Mouse (Mus musculus) ovary, postnatal 10 days (tissue): ENCODE results near the gene Acbd3.

Source experiments
- DNase-seq: peaks from one replicate; pipeline ENCODE4 v3.0.0; 2022; ENCODE audit warnings: low spot score

Acbd3 gene

DNA sequence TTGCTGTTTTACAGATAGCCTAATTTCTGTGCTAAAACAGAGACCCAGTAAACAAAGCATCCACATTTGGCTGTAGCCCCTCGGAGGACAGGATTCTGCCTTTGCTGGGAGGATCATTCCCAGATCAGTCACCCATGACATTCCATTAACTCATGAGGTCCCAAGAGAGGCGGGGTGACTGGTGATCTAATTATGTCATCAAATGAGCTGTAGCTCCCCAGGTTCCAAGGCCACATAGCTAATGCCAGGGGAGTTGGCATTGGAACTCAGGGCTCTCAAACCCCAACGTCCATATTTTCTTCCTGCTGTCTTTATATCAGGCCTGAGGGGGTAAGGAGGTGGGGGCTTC lies 57.7 kb downstream of the Acbd3 start:
- DNase-seq, result no peak

DNA sequence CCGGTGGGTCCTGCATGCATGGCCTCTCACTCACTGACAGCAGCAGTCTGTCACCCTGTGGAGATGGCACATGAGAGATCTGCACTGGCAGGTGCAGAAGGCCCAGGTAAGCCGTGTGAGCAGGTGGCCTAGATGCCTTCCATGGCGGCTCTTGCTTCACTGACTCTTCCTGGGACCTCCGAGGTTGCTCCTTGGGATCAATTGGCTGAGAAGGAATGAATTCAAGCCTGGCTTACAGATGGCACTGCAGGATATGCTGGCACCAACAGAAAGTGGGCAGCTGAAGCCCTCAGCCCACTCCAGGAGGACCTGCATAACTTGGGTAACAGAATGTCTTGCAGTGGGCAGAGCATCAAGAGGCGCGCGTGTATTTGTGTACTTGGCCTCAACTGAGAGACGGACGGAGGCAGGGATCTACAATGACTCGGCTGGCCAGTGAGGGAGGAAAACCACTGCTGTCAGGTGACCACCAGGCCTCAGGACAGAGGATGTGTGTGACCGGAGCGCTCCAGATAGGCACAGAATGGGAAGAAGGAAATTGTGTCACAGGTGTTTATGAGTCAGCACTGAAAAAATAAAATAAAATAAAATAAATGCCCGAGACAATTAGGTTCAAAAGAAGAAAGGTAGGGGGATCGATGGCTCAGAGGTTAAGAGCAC lies 66.1 kb downstream of the Acbd3 start:
- DNase-seq, result no peak

DNA sequence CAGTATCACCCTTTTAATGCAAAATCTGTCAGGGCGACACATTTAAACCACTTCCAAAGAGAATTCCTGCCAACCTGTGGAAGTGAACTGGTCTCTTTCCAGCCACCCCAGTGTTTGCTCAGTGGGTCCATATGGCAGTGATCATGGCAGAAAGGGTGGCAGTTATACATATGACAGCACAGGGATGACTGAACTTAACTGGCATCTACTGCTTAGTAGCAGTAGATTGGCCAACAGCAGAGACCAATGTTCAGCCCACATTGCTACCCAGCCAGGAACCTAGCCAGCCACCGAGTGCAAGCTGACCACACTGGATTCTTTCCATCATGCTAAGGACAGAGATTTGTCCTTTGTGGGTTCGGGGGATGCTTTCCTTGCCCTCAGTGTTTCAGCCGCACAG lies 67.0 kb downstream of the Acbd3 start:
- DNase-seq, result no peak

DNA sequence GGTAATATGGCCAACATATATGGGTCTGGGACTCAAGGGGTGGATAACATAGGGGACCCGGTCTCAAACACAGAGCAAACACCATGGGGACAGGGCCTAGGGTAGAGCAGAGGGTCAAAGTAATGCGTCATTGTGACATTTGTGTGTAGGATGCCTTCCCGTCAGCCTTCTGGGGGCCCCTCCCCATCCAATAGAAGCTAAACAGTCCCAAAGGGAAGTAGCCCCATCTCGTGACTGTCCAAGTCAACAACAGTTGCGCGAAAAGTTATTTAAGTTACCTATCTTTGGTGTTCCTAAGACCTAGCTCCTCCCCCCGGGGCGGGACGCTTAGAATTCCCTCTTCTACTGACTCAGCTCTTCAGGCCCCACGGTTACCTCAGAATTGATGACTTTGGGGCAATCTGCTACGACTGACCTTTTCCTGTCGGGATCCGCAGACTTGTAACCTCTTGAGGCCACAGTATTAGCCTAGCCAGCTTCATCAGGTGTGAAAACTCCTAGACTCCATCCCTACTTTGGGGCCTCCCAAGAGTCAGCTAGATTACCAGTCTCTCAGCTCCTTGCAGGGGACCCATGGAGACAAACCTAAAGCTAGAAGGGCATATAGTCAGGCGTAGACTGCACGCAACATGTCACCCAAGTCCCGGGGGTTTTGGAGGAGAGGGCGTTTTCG lies 67.7 kb downstream of the Acbd3 start:
- DNase-seq, result no peak

DNA sequence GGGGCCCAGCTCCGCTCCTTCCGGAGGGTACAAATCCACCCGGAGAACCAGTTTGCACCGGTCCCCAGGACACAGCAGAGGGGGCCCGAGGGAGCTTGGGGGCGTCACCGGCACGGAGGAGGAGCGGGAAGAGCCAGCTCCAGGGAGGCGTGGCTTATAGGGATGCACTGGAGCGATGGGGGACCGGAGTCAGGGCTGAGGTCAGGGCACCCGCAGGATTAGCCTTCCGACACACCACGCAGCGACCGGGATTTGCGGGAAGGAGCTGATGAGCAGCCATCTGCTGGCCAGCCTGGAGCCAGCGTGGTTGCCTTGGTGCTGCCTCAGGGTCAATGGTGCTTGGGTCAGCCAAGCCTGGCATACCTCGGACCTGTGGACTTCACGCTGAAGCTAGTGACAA lies 68.3 kb downstream of the Acbd3 start:
- DNase-seq, result no peak

DNA sequence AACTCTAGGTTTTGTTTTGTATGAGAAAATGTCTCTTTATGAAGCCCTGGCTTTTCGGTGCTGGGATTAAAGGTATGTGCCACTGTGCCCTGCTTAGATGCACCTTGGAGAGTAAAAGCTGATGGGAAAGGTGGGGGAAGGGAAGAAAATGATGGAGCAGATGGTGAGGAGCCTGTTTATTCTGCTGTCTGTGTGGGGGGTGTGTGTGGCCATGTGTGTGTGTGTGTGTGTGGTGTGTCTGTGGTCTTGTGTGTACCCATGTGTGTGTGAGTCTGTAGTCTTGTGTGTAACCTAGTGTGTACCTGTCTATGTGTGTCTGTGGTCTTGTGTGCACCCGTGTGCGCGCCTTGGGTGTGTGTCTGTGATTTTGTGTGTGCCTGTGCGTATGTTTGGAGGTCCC lies 72.8 kb downstream of the Acbd3 start:
- no peak for DNase-seq

DNA sequence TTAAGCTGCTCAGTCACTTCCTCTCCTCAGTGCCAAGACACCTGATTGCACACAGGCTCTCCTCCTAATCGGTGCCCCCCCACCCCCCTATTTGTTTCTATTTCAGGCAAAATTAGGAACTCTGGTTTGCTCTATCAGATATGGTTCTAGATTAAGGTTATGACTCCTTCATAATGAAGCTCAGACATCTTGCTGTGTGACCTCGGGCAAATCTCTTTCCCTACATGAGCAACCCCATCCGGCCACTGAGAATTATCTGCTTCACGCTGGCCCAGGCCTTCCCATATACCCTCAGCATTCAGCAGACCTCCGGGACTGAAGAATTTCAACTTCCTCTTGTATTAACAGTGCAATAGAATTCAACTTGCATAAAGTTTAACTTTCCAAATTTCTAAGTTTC lies 73.4 kb downstream of the Acbd3 start:
- no peak for DNase-seq

DNA sequence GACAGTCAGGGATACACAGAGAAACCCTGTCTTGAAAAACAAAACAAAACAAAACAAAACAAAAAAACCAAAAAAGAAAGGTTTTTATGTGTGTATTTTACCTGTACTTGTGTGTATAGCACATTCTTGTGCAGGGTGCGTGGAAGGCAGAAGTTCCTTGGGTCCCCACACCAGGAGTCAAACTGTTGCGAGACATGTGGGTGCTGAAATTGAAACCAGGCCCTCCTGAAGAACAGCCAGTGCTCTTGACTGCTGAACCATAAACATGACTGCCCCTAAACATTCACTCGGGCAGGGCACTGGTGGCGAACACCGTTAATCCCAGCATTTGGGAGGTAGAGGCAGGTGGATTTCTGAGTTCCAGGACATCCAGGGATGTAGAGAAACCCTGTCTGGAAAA lies 74.2 kb downstream of the Acbd3 start:
- no peak for DNase-seq

DNA sequence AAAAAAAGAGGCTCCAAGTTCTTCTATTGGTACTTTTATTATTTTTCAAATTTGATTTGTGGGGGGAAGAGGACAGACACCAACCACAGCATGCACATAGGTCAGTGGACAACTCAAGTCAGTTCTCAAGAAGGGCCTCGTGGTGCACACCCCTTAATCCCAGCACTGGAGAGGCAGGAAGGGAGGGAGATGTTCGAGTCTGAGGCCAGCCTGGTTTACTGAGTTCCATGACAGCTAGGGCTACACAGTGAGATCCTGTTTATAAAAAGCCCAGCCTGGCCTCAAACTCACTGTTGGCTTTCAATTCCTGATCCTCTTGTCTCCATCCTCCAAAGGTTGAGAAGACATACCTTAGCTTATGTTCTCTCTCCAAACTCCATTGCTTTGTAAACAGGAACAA lies 75.0 kb downstream of the Acbd3 start:
- no peak for DNase-seq

DNA sequence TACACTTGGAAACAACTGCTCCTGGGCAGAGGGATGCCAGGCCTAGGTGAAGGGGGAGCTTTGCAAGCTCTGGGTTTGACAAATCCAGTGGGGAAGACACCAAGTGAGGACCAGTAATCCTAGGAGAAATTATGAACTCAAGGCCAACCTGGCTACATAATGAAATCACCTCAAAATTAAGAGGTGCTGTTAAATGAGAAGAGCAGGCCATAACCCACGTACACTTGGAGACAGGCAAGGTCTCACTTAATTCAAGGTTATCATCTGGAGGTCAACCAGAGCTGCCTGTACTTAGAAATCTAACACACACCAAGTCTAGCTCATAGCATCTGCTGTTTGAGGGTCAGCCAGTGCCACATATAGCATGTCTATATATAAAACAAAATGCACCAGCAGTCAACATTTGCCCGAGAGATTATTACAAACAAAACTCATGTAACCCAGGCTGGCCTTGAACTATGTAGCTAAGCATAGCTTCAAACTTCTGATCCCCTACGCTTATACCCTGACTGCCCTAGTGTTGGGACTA lies 75.7 kb downstream of the Acbd3 start:
- DNase-seq, result no peak
